Mouse (Mus musculus) stomach, embryonic 15.5 days (tissue): ENCODE results near the gene 1700028P14Rik. TPM values are rescaled to one million over a fixed set of nuclear protein-coding genes. Genes with fewer than 3 reads are reported as not detected.

Experiments
- ATAC-seq: fragments of 200-750 bp; cut with Nextera tagmentation; 2 replicates; pipeline ENCODE4 v1.8.0; 2017; ENCODE audit warnings: low read depth, moderate number of reproducible peaks, moderate TSS enrichment; ENCODE audit not compliant: insufficient read depth, low FRiP score
- H3K27ac ChIP-seq: fragments of 300-500 bp; sonication (generic); 2 replicates; pipeline ENCODE4 v1.5.1; 2015; ENCODE audit warnings: mild to moderate bottlenecking, inconsistent platforms
- H3K27me3 ChIP-seq: fragments of 300-500 bp; sonication (generic); replicated peaks from 2 replicates; pipeline ENCODE4 v1.6.1; 2015; ENCODE audit warnings: inconsistent platforms
- H3K36me3 ChIP-seq: fragments of 300-500 bp; sonication (generic); 2 replicates; pipeline ENCODE4 v1.6.1; 2015; ENCODE audit warnings: inconsistent platforms
- H3K4me1 ChIP-seq: fragments of 300-500 bp; sonication (generic); 2 replicates; pipeline ENCODE4 v1.6.1; 2015; ENCODE audit warnings: inconsistent platforms
- H3K4me2 ChIP-seq: fragments of 300-500 bp; sonication (generic); 2 replicates; pipeline ENCODE4 v1.6.1; 2015; ENCODE audit warnings: mild to moderate bottlenecking, inconsistent platforms
- H3K4me3 ChIP-seq: fragments of 300-500 bp; sonication (generic); replicated peaks from 2 replicates; pipeline ENCODE4 v1.5.1; 2015; ENCODE audit warnings: inconsistent platforms
- H3K9ac ChIP-seq: fragments of 300-500 bp; sonication (generic); 2 replicates; pipeline ENCODE4 v1.6.1; 2015; ENCODE audit warnings: inconsistent platforms
- H3K9me3 ChIP-seq: fragments of 300-500 bp; sonication (generic); 2 replicates; pipeline ENCODE4 v1.6.1; 2016; ENCODE audit warnings: inconsistent platforms
- WGBS: fragments of 180-500 bp; shearing (Covaris S2); methylation state at CpG from one replicate; pipeline ENCODE4 v1.1.7; 2015; 5-methylcytosine and 5-hydroxymethylcytosine counted together
- polyA plus RNA-seq: library from polyadenylated mRNA; unstranded; fragments of >200 nt; fragmentation: Nextera tagmentation; extraction: Ambion mirVana; gene quantifications from 2 replicates; pipeline ENCODE4 v1.2.1, GENCODE M21; 2015

1700028P14Rik gene
- polyA plus RNA-seq, 1 experiment from 2014 or later: not detected

- H3K27me3 ChIP-seq: no peaks in the 10 kb centered on the region
- WGBS: 69% methylated on average over 11 of the region's 11 CpGs
- H3K4me1 ChIP-seq: no peaks in the 10 kb centered on the region
- no peaks in the 10 kb centered on the region for H3K36me3 ChIP-seq
- no peak for ATAC-seq
- no peak overlapping the region for H3K9ac ChIP-seq
- no peak overlapping the region for H3K4me2 ChIP-seq
- H3K9me3 ChIP-seq: no peaks in the 10 kb centered on the region
- H3K27ac ChIP-seq: no peak overlapping the region
- no peak overlapping the region for H3K4me3 ChIP-seq
Measured at GRCm38 (mm10) chr19:23578606-23579355, 73.8 kb downstream of the 1700028P14Rik start.

- Histone ChIP-seq H3K27me3 (no peaks in the 10 kb centered on the region), H3K4me3 (no peak overlapping the region), H3K36me3 (no peaks in the 10 kb centered on the region), H3K4me2 (no peak overlapping the region), H3K9me3 (no peaks in the 10 kb centered on the region), H3K27ac (no peak overlapping the region), H3K4me1 (no peaks in the 10 kb centered on the region), H3K9ac (no peak overlapping the region)
- ATAC-seq: no peak
- 49% methylated on average over 4 of the region's 4 CpGs for WGBS
Measured at GRCm38 (mm10) chr19:23576685-23577084, 75.9 kb downstream of the 1700028P14Rik start.

GRCm38 (mm10) chr19:23563693-23564092, 88.9 kb downstream of the 1700028P14Rik start:
- Histone ChIP-seq H3K4me3 (no peak overlapping the region), H3K4me1 (no peaks in the 10 kb centered on the region), H3K36me3 (no peaks in the 10 kb centered on the region), H3K9ac (no peak overlapping the region), H3K27me3 (no peaks in the 10 kb centered on the region), H3K9me3 (no peaks in the 10 kb centered on the region), H3K27ac (no peak overlapping the region), H3K4me2 (no peak overlapping the region)
- no peak for ATAC-seq
- 82% methylated on average over 5 of the region's 5 CpGs for WGBS

- no peak overlapping the region for H3K4me2 ChIP-seq
- no peak overlapping the region for H3K27ac ChIP-seq
- H3K9me3 ChIP-seq: no peaks in the 10 kb centered on the region
- ATAC-seq: no peak
- H3K4me3 ChIP-seq: no peak overlapping the region
- H3K27me3 ChIP-seq: no peaks in the 10 kb centered on the region
- H3K9ac ChIP-seq: no peak overlapping the region
- H3K36me3 ChIP-seq: no peaks in the 10 kb centered on the region
- no peaks in the 10 kb centered on the region for H3K4me1 ChIP-seq
- 87% methylated on average over 4 of the region's 4 CpGs for WGBS
Measured at GRCm38 (mm10) chr19:23562588-23562987, 90.0 kb downstream of the 1700028P14Rik start.

- no peak overlapping the region for H3K4me2 ChIP-seq
- H3K9me3 ChIP-seq: no peaks in the 10 kb centered on the region
- no peak overlapping the region for H3K9ac ChIP-seq
- no peaks in the 10 kb centered on the region for H3K27me3 ChIP-seq
- H3K4me1 ChIP-seq: no peaks in the 10 kb centered on the region
- WGBS: 82% methylated on average over 6 of the region's 6 CpGs
- ATAC-seq: no peak
- H3K4me3 ChIP-seq: no peak overlapping the region
- H3K27ac ChIP-seq: no peak overlapping the region
- no peaks in the 10 kb centered on the region for H3K36me3 ChIP-seq
Measured at GRCm38 (mm10) chr19:23562061-23562460, 90.6 kb downstream of the 1700028P14Rik start.

- ATAC-seq: no peak
- no peak overlapping the region for H3K27ac ChIP-seq
Measured at GRCm38 (mm10) chr19:23553450-23553849, 99.2 kb downstream of the 1700028P14Rik start.

GRCm38 (mm10) chr19:23545604-23546003, 107.0 kb downstream of the 1700028P14Rik start:
- Histone ChIP-seq H3K9me3 (no peaks in the 10 kb centered on the region), H3K27me3 (no peaks in the 10 kb centered on the region), H3K4me1 (no peaks in the 10 kb centered on the region), H3K27ac (no peak overlapping the region), H3K9ac (no peak overlapping the region), H3K4me2 (no peak overlapping the region), H3K4me3 (no peak overlapping the region), H3K36me3 (no peaks in the 10 kb centered on the region)
- no peak for ATAC-seq

More at GRCm38 (mm10) chr19:23553450-23553849, 99.2 kb downstream of the 1700028P14Rik start:
- WGBS: 63% methylated on average over 2 of the region's 2 CpGs
- Histone ChIP-seq H3K27me3 (no peaks in the 10 kb centered on the region), H3K36me3 (no peaks in the 10 kb centered on the region), H3K4me2 (no peak overlapping the region), H3K9ac (no peak overlapping the region), H3K9me3 (no peaks in the 10 kb centered on the region), H3K4me1 (no peaks in the 10 kb centered on the region), H3K4me3 (no peak overlapping the region)

GRCm38 (mm10) chr19:23543244-23544004, 109.2 kb downstream of the 1700028P14Rik start:
- H3K9ac ChIP-seq: no peak overlapping the region
- no peak overlapping the region for H3K4me3 ChIP-seq
- H3K27ac ChIP-seq: no peak overlapping the region
- no peaks in the 10 kb centered on the region for H3K36me3 ChIP-seq
- 75% methylated on average over 11 of the region's 11 CpGs for WGBS
- no peaks in the 10 kb centered on the region for H3K27me3 ChIP-seq
- no peaks in the 10 kb centered on the region for H3K4me1 ChIP-seq
- H3K9me3 ChIP-seq: no peaks in the 10 kb centered on the region
- ATAC-seq: no peak
- H3K4me2 ChIP-seq: no peak overlapping the region

- Histone ChIP-seq H3K4me2 (no peak overlapping the region), H3K4me1 (no peaks in the 10 kb centered on the region), H3K9me3 (no peaks in the 10 kb centered on the region), H3K36me3 (no peaks in the 10 kb centered on the region), H3K9ac (no peak overlapping the region), H3K27me3 (no peaks in the 10 kb centered on the region), H3K4me3 (no peak overlapping the region), H3K27ac (no peak overlapping the region)
- 88% methylated on average over 4 of the region's 4 CpGs for WGBS
- no peak for ATAC-seq
Measured at GRCm38 (mm10) chr19:23542759-23543158, 109.9 kb downstream of the 1700028P14Rik start.

GRCm38 (mm10) chr19:23535700-23536099, 116.9 kb downstream of the 1700028P14Rik start:
- Histone ChIP-seq H3K4me3 (no peak overlapping the region), H3K4me1 (no peaks in the 10 kb centered on the region), H3K36me3 (no peaks in the 10 kb centered on the region), H3K9me3 (no peaks in the 10 kb centered on the region), H3K4me2 (no peak overlapping the region), H3K27ac (no peak overlapping the region), H3K9ac (no peak overlapping the region), H3K27me3 (no peaks in the 10 kb centered on the region)
- ATAC-seq: no peak
- 87% methylated on average over 3 of the region's 3 CpGs for WGBS

- no peaks in the 10 kb centered on the region for H3K9me3 ChIP-seq
- H3K36me3 ChIP-seq: no peaks in the 10 kb centered on the region
- H3K4me2 ChIP-seq: no peak overlapping the region
- no peaks in the 10 kb centered on the region for H3K27me3 ChIP-seq
- H3K27ac ChIP-seq: no peak overlapping the region
- H3K4me1 ChIP-seq: no peaks in the 10 kb centered on the region
- ATAC-seq: no peak
- 40% methylated on average over 4 of the region's 4 CpGs for WGBS
- H3K9ac ChIP-seq: no peak overlapping the region
- no peak overlapping the region for H3K4me3 ChIP-seq
Measured at GRCm38 (mm10) chr19:23531899-23532298, 120.7 kb downstream of the 1700028P14Rik start.

- no peaks in the 10 kb centered on the region for H3K27me3 ChIP-seq
- H3K4me3 ChIP-seq: no peak overlapping the region
- no peak overlapping the region for H3K9ac ChIP-seq
- 17% methylated on average over 1 of the region's 1 CpGs for WGBS
- H3K4me1 ChIP-seq: no peaks in the 10 kb centered on the region
- H3K9me3 ChIP-seq: no peaks in the 10 kb centered on the region
- H3K36me3 ChIP-seq: no peaks in the 10 kb centered on the region
- no peak overlapping the region for H3K4me2 ChIP-seq
- H3K27ac ChIP-seq: no peak overlapping the region
- ATAC-seq: no peak
Measured at GRCm38 (mm10) chr19:23523711-23524110, 128.9 kb downstream of the 1700028P14Rik start.
